Comparison of ENCODE assay signal across 28 mouse cellular contexts in the genomic region with DNA sequence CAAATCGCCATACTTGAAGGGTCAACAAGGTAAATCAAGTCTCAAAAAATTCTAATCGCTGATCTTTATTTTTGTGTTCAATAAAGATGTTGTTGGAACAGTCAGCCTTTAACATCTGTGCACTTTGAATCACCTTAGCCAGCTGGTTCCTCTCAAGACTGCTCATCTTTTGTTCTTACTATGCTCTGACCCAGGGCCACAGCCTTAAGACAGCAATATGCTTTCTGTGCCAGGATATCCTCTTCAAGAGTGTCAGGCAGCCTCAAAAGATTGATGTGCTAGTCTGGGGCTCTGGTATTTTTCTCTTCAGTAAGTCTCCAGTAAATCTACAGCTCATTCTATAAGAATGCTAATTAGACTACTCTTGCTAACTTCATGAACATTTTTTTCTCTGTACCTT.
DNase-seq lines count a peak whose midpoint lies in the region; ATAC-seq and TF ChIP-seq lines count a peak whose summit lies in the region.
"Had no signal": no experiment of that assay in that cellular context is flagged by ENCODE, and none has a peak within 500 bp of the region (broad histone marks: within the 10 kb centered on the region; RNA-seq: fewer than 3 reads in every experiment).

No protein-coding gene starts in this region.

- H3K9me3 ChIP-seq in intestine, embryonic 15.5 days = no peaks in the 10 kb centered on the region
- H3K9me3 ChIP-seq: embryonic facial prominence, embryonic 10.5 days; embryonic facial prominence, embryonic 13.5 days; forebrain, embryonic 12.5 days; forebrain, embryonic 15.5 days; heart, embryonic 12.5 days; heart, embryonic 15.5 days; hindbrain, embryonic 10.5 days; hindbrain, embryonic 13.5 days had no signal

- WGBS in kidney, adult 2 months = 55% methylated on average over 2 of the region's 2 CpGs
- WGBS in intestine, embryonic 15.5 days = 59% methylated on average over 2 of the region's 2 CpGs

- H3K4me2 ChIP-seq in intestine, embryonic 15.5 days (replicated peaks) = no peak overlapping the region
- H3K4me2 ChIP-seq: embryonic facial prominence, embryonic 13.5 days; forebrain, embryonic 12.5 days; forebrain, embryonic 15.5 days; heart, embryonic 12.5 days; heart, embryonic 15.5 days; hindbrain, embryonic 13.5 days had no signal

- peak; percentile 2 for DNase-seq in kidney, adult 2 months
- DNase-seq in kidney, adult 8-10 months = no peak
- peak; percentile 20 for DNase-seq in kidney, postnatal 14 days
- DNase-seq in kidney, adult 9 months = no peak
- DNase-seq in embryo, embryonic 10.5 days (ENCODE audit: low spot score) = peak; percentile 44
- no peak for DNase-seq in retina, embryonic 14.5 days (ENCODE audit: low spot score)
- DNase-seq: adrenal gland, adult 2 months; adrenal gland, postnatal 14 days; cerebellum, adult 11 months; cerebellum, adult 2 months; cerebellum, adult 9-11 months; cerebellum, postnatal 25 days; gastrocnemius, postnatal 25 days; heart, adult 18-20 months; heart, postnatal 10 days; heart, postnatal 36 days had no signal

- no peak for TF ChIP-seq CTCF in kidney, adult 2 months (conservative IDR thresholded peaks at IDR 0.05; ENCODE audit: insufficient read depth, insufficient read length, low read depth, low read length)

- H3K4me3 ChIP-seq in kidney, adult 2 months (ENCODE audit: insufficient read depth, low read depth, low read length) = no peak overlapping the region
- H3K4me3 ChIP-seq in intestine, embryonic 15.5 days (replicated peaks) = no peak overlapping the region
- H3K4me3 ChIP-seq: embryonic facial prominence, embryonic 10.5 days; embryonic facial prominence, embryonic 13.5 days; erythroblast, embryonic 14.5 days; forebrain, embryonic 12.5 days; forebrain, embryonic 15.5 days; heart, embryonic 12.5 days; heart, embryonic 15.5 days; hindbrain, embryonic 10.5 days; hindbrain, embryonic 13.5 days had no signal

- H3K27ac ChIP-seq in kidney, adult 2 months (ENCODE audit: insufficient read depth, low read depth, low read length) = no peak overlapping the region
- no peak overlapping the region for H3K27ac ChIP-seq in intestine, embryonic 15.5 days
- H3K27ac ChIP-seq: embryonic facial prominence, embryonic 10.5 days; embryonic facial prominence, embryonic 13.5 days; forebrain, embryonic 12.5 days; forebrain, embryonic 15.5 days; heart, embryonic 15.5 days; hindbrain, embryonic 10.5 days; hindbrain, embryonic 13.5 days had no signal

- H3K4me1 ChIP-seq in kidney, adult 2 months (ENCODE audit: control insufficient read depth, insufficient read depth, low read length) = no peaks in the 10 kb centered on the region
- H3K4me1 ChIP-seq in intestine, embryonic 15.5 days (replicated peaks) = no peaks in the 10 kb centered on the region
- H3K4me1 ChIP-seq: embryonic facial prominence, embryonic 10.5 days; embryonic facial prominence, embryonic 13.5 days; forebrain, embryonic 12.5 days; forebrain, embryonic 15.5 days; heart, embryonic 12.5 days; heart, embryonic 15.5 days; hindbrain, embryonic 10.5 days; hindbrain, embryonic 13.5 days had no signal

- H3K36me3 ChIP-seq in kidney, adult 2 months (ENCODE audit: control insufficient read depth, insufficient read depth, low read length) = no peaks in the 10 kb centered on the region
- H3K36me3 ChIP-seq in intestine, embryonic 15.5 days = no peaks in the 10 kb centered on the region
- H3K36me3 ChIP-seq: embryonic facial prominence, embryonic 10.5 days; embryonic facial prominence, embryonic 13.5 days; forebrain, embryonic 12.5 days; forebrain, embryonic 15.5 days; heart, embryonic 12.5 days; heart, embryonic 15.5 days; hindbrain, embryonic 10.5 days; hindbrain, embryonic 13.5 days had no signal

- no peaks in the 10 kb centered on the region for H3K27me3 ChIP-seq in kidney, adult 2 months (replicated peaks; ENCODE audit: control insufficient read depth, insufficient read depth, low read length)
- H3K27me3 ChIP-seq in intestine, embryonic 15.5 days (replicated peaks) = no peaks in the 10 kb centered on the region
- H3K27me3 ChIP-seq: embryonic facial prominence, embryonic 13.5 days; forebrain, embryonic 12.5 days; forebrain, embryonic 15.5 days; heart, embryonic 12.5 days; heart, embryonic 15.5 days; hindbrain, embryonic 13.5 days had no signal

- no peak overlapping the region for H3K9ac ChIP-seq in intestine, embryonic 15.5 days
- H3K9ac ChIP-seq: embryonic facial prominence, embryonic 13.5 days; forebrain, embryonic 12.5 days; forebrain, embryonic 15.5 days; heart, embryonic 12.5 days; heart, embryonic 15.5 days; hindbrain, embryonic 13.5 days had no signal

- no peak for ATAC-seq in intestine, embryonic 15.5 days
- ATAC-seq: CD4-positive, CD25-positive, alpha-beta regulatory T cell, adult 4 months; forebrain, embryonic 15.5 days; hindbrain, embryonic 16.5 days had no signal

- TF ChIP-seq POLR2A in kidney, adult 2 months (IDR thresholded peaks at IDR 0.05; ENCODE audit: low read depth, low read length) = no peak

Comparison
In these comparisons a context has a peak if more than half of its experiments do, and no peak if none do; other contexts are left out.
1. DNase-seq: peak in kidney, adult 2 months (single experiment), kidney, postnatal 14 days (single experiment) and embryo, embryonic 10.5 days (single experiment); none in kidney, adult 8-10 months (0 of 2), kidney, adult 9 months (single experiment) and retina, embryonic 14.5 days (single experiment).